1 mouse cellular context compared by ENCODE assay signal in the genomic region with DNA sequence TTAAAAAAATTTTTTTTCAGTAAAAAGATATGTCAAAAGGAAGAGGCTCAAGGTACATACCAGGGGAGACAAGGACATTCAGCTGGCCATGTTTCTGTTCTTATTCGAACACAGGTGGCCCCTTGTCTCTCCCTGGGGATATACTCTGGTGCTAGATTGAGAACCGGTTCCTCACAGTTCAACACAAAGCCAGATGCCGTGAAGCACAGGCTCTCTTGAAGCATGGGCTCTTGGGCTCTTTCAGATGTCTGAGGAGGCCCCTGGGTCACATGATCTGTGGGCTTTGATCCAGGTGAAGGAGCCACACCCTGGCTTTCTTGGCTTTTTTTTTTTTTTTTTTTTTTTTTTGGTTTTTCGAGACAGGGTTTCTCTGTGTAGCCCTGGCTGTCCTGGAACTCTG.
TF ChIP-seq lines count a peak whose summit lies in the region.

No protein-coding gene starts in this region.

TF ChIP-seq in MEL, 35 proteins besides CTCF, POLR2A, EP300 and RAD21:
- TF ChIP-seq HCFC1 (IDR thresholded peaks at IDR 0.05; ENCODE audit: low read depth, low read length): no peak
- TF ChIP-seq USF1 (IDR thresholded peaks at IDR 0.05; ENCODE audit: low read depth, low read length): peak; percentile 81
- no peak for TF ChIP-seq MAX (IDR thresholded peaks at IDR 0.05; ENCODE audit: low read length)
- TF ChIP-seq ZNF384 (IDR thresholded peaks at IDR 0.05; ENCODE audit: low read depth, low read length): peak; percentile 82
- peak; percentile 26; the same call in 1 of the 2 replicates for TF ChIP-seq BHLHE40 (IDR thresholded peaks at IDR 0.05; ENCODE audit: borderline replicate concordance, low read depth, low read length)
- TF ChIP-seq ELF1 (IDR thresholded peaks at IDR 0.05; ENCODE audit: low read depth, low read length): no peak
